Mouse (Mus musculus) E14TG2a.4 (cell line): ENCODE measurements around the gene Coro2b.

Source experiments
- CTCF ChIP-seq: conservative IDR thresholded peaks from 2 replicates; pipeline ENCODE4 v1.5.1; 2014; ENCODE audit warnings: low read length
- NANOG ChIP-seq: IDR thresholded peaks from 2 replicates; pipeline ENCODE4 v1.6.1; 2014; ENCODE audit warnings: borderline replicate concordance, low read length, mixed read lengths
- POU5F1 ChIP-seq: IDR thresholded peaks from 2 replicates; pipeline ENCODE4 v1.6.1; 2014; ENCODE audit warnings: low read length, borderline replicate concordance

DNA sequence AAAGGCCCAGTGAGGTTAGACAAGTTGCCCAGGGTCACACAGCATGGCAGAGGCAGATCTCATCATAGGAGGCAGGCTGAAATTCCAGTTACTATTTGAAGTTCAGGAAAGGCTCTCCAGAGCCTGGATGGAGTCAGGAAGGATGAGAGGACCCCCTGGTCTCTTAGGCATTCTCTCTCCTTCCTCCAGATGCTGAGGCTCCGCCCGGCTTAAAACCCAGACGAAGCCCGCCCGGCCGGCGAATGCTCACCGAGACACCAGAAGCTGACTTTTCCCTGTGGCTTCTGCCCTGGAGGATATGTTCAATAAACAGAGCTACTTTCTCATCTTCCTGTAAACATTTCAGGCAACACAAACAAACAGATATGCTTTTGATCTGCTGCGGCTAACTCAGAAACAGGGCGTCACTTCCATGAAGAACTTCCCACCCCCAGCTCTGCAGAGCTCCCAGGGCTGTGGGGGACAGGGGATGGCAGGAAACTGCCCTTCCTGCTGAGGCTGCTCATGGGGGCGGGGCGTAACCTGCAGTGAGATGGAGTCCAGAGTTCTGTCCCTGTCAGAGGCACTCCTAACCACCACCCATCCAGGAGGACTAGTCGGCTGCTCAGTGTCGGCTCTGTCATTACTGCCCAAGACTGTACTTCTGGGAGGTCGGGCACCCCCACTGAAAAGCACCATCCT is 13.9 kb downstream of the Coro2b start:
- TF ChIP-seq CTCF (no peak), POU5F1 (no peak), NANOG (no peak)
